Comparison of ENCODE assay signal across 1 mouse cellular context in genomic region chr12:110752703-110753102, GRCm38 (mm10).
A peak's percentile ranks its signal among the peaks of the same experiment; 100 is the strongest.
TF ChIP-seq lines count a peak whose summit lies in the region.

No protein-coding gene starts in this region.

TF ChIP-seq in CH12.LX, 34 proteins besides CTCF, POLR2A, EP300 and RAD21 (continued from another document):
- TF ChIP-seq UBTF (IDR thresholded peaks at IDR 0.05; ENCODE audit: low read depth, low read length) (no peak), MAZ (IDR thresholded peaks at IDR 0.05; ENCODE audit: low read depth, low read length) (peak; percentile 74; the same call in 1 of the 2 replicates), NRF1 (IDR thresholded peaks at IDR 0.05; ENCODE audit: low read depth, low read length) (0 out of 2 replicates have a peak, but pooled peaks have one; percentile 13), TCF12 (IDR thresholded peaks at IDR 0.05; ENCODE audit: low read depth, low read length) (no peak), MEF2A (IDR thresholded peaks at IDR 0.05; ENCODE audit: borderline replicate concordance, low read depth, low read length) (0 out of 2 replicates have a peak, but pooled peaks have one; percentile 39), ETS1 (conservative IDR thresholded peaks at IDR 0.05; ENCODE audit: low read depth, low read length) (peak; percentile 28; the same call in 1 of the 2 replicates), SIN3A (IDR thresholded peaks at IDR 0.05; ENCODE audit: low read length) (peak; percentile 31; the same call in 1 of the 2 replicates), MXI1 (IDR thresholded peaks at IDR 0.05; ENCODE audit: low read depth, low read length) (no peak), JUND (conservative IDR thresholded peaks at IDR 0.05; ENCODE audit: low read depth, low read length) (peak; percentile 15; the same call in 1 of the 2 replicates), ZNF384 (IDR thresholded peaks at IDR 0.05; ENCODE audit: low read depth, low read length) (peak; percentile 82), ELF1 (IDR thresholded peaks at IDR 0.05; ENCODE audit: low read depth, low read length) (no peak), IRF4 (IDR thresholded peaks at IDR 0.05; ENCODE audit: low read depth, low read length) (peak; percentile 75), RCOR1 (conservative IDR thresholded peaks at IDR 0.05; ENCODE audit: low read depth, low read length) (0 out of 2 replicates have a peak, but pooled peaks have one; percentile 63)
